Mouse (Mus musculus) stomach, postnatal 0 days (tissue): Measurements from ENCODE around the gene Mvb12b.

ENCODE experiments used
- CTCF ChIP-seq: IDR thresholded peaks from 2 replicates; pipeline ENCODE4 v1.5.1; 2016; ENCODE audit warnings: antibody characterized with exemption, low read depth, mild to moderate bottlenecking, moderate library complexity
- EP300 ChIP-seq: optimal IDR thresholded peaks from 2 replicates; pipeline ENCODE3; 2016; ENCODE audit warnings: antibody characterized with exemption

DNA sequence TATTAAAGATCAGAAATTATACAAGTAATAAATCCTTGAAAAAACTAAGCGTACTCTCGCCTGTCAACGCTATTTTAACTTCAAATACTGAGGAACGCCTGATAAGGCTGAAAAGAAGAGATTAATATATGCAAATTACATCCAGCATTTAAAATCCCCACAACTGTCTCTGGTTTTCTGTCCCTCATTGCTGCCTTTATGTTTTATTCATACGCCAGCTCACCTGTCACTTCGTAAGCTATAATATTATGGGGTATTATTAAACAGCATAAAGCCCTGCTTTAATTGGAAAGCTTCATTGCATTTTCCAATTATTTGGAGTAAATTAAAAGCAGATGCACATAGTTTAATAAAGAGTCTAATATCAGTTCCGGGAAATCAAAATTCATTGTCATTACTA, 98.9 kb downstream of the Mvb12b start:
- TF ChIP-seq EP300 (no peak), CTCF (no peak)
